Mouse (Mus musculus) megakaryocyte, adult 5-6 weeks (primary cell): Measurements from ENCODE around the gene Rasl2-9. TPM values are rescaled to one million over a fixed set of nuclear protein-coding genes. Genes with fewer than 3 reads are reported as not detected.
"Not testable (repeated sequence)": the region's sequence is repeated elsewhere in the genome, so short reads cannot be mapped to it uniquely, and the experiment has no call there.

Source experiments
- ATAC-seq: 2 replicates; pipeline ENCODE4 v1.8.0; 2016; ENCODE audit warnings: mild to moderate bottlenecking, inconsistent platforms; ENCODE audit not compliant: poor library complexity, severe bottlenecking
- total RNA-seq, 2 experiments: library from RNA; stranded (forward) in 1 of 2; stranded (reverse) in 1 of 2; fragments of 153-499, 151-499 nt in 1 of 2; fragments of 221-1000, 200-1000 nt in 1 of 2; gene quantifications; 2 replicates each; pipeline versions ENCODE4 v1.2.3 to v1.2.4; 2015 to 2017

The Rasl2-9 gene
- total RNA-seq, 2 experiments from 2014 or later: 1.2 to 2.4 TPM

GRCm38 (mm10) chr7:5081241-5081640 is 44.5 kb downstream of the Rasl2-9 start:
- no peak for ATAC-seq

DNA sequence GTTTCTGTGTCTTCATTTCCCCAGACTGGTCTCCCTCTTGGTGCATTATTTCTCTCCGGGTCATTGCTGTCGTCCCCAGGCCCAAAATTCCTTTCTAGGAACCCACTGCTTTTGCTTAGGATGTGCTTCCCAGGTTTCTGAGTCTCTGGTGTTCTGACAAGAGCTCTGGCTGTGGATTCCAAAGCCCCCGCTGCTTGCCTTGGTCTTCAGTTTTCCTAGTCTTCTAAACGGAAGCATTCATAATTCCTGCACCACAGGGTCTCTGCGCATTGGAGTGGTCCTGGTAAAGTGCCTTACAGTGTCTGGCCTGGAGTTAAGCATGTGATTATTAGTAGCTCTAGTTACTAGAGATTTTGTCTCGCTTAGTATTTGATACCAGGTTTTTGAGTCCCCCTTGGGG is 44.9 kb downstream of the Rasl2-9 start:
- no peak for ATAC-seq

- ATAC-seq: peak; percentile 94
These were observed 45.6 kb downstream of the Rasl2-9 start, which contains the start of gene Epn1 for GRCm38 (mm10) chr7:5080010-5080751. Epn1 (plus strand) TSS chr7:5080235.

DNA sequence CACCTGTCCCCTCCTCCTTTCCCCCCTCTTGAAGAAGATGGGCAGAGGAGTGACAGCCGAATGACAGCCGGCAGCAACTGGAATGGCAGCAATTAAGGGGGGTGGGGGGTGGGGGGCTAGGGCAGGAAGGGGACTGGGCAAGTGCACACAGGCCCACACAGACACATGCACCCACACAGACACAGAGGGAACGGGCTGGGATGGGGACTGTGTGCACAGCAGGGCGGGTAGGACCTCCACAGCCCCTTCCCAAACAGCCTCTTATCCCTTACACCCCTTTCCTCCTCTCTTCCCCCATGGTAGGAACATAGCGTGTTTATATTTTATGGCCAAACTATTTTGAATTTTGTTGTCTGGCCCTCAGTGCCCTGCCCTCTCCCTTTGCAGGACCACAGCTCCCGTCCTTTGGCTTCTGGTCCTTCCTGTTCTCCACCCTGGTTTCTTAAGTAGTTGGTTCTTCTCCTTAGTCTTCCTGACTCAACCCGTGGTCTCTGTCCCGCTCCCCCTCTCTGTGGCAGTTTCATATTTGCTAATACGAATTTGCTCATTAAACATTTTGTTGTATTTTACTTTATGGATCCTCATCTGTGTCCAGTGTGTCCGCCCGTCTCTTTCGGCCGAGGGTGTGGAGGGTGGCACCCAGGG is 46.3 kb downstream of the Rasl2-9 start:
- not testable (repeated sequence) for ATAC-seq

DNA sequence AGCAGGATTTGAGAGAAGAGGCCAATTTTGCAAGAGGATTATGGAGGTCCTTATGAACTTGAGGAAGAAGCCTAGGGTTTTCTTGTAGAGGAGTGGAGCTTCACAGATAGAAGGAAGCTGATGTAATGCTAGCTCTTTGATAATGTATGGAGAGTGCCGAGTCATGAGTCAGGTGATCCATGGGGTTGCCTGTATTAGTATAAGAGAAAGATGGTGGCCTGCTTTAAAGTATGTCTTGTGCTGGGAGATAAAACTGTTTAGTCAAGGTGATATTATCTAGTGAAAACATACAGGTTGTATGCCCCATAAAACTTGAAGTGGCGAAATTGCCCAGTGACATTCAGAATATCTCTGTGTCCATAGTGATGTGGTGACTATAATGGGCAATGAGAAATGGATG is 48.8 kb downstream of the Rasl2-9 start:
- no peak for ATAC-seq

DNA sequence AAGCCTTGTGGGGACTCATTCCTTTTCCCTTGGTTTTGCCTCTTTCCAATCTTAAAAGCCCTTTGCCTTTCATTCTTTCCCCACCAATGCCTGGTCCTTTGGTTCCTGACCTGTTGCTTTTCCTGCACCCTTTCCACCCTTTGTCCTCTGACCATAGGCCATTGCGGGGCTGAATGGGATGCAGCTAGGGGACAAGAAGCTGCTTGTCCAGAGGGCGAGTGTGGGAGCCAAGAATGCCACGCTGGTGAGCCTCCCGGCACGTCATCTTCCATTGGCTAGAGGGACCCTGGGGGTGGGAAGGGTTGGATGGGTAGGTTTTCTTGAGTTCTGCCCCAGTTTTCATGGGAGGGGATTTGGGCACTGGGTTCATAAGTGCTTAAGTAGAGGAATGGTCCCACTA is 50.8 kb downstream of the Rasl2-9 start:
- ATAC-seq: no peak

Other genes with a start within 250 kb of the Rasl2-9 start
- gene Isoc2a, start 248.8 kb downstream of the Rasl2-9 start, total RNA-seq (2015): 2.3 and 3.0 TPM in 2 replicates
- 5.0 TPM in 2 replicates for gene Isoc2a, start 248.8 kb downstream of the Rasl2-9 start, total RNA-seq (2017)
- not detected in 2 replicates for gene Gm36210, start 219.4 kb downstream of the Rasl2-9 start, total RNA-seq (2015)
- gene Gm36210, start 219.4 kb downstream of the Rasl2-9 start, total RNA-seq (2017): not detected in 2 replicates
- 6.7 and 7.3 TPM in 2 replicates for gene Zfp628, start 210.7 kb downstream of the Rasl2-9 start, total RNA-seq (2015)
- gene Zfp628, start 210.7 kb downstream of the Rasl2-9 start, total RNA-seq (2017): 1.9 and 3.0 TPM in 2 replicates
- 0.13 and 0.82 TPM in 2 replicates for gene Nat14, start 203.9 kb downstream of the Rasl2-9 start, total RNA-seq (2015)
- gene Nat14, start 203.9 kb downstream of the Rasl2-9 start, total RNA-seq (2017): 0.11 and 1.1 TPM in 2 replicates
- gene Ssc5d, start 200.2 kb downstream of the Rasl2-9 start, total RNA-seq (2015): not detected in 2 replicates
- gene Ssc5d, start 200.2 kb downstream of the Rasl2-9 start, total RNA-seq (2017): 0.04 TPM in 1 of 2 replicates, not detected in the other
- gene Sbk2, start 161.5 kb downstream of the Rasl2-9 start, total RNA-seq (2015): not detected in 2 replicates
- not detected in 2 replicates for gene Sbk2, start 161.5 kb downstream of the Rasl2-9 start, total RNA-seq (2017)
- gene Sbk3, start 154.8 kb downstream of the Rasl2-9 start, total RNA-seq (2015): 0.09 TPM in 1 of 2 replicates, not detected in the other
- not detected in 2 replicates for gene Sbk3, start 154.8 kb downstream of the Rasl2-9 start, total RNA-seq (2017)
- gene Zfp579, start 129.8 kb downstream of the Rasl2-9 start, total RNA-seq (2015): 5.7 and 14.9 TPM in 2 replicates
- gene Zfp579, start 129.8 kb downstream of the Rasl2-9 start, total RNA-seq (2017): 0.81 and 0.89 TPM in 2 replicates
- gene Zfp524, start 111.5 kb downstream of the Rasl2-9 start, total RNA-seq (2015): 24.8 and 26.2 TPM in 2 replicates
- 13.5 and 13.9 TPM in 2 replicates for gene Zfp524, start 111.5 kb downstream of the Rasl2-9 start, total RNA-seq (2017)
- gene Fiz1, start 111.3 kb downstream of the Rasl2-9 start, total RNA-seq (2015): 19.2 and 20.6 TPM in 2 replicates
- 9.3 and 12.1 TPM in 2 replicates for gene Fiz1, start 111.3 kb downstream of the Rasl2-9 start, total RNA-seq (2017)
- 0.30 TPM in 1 of 2 replicates, not detected in the other for gene Gm44973, start 110.5 kb downstream of the Rasl2-9 start, total RNA-seq (2015)
- gene Gm44973, start 110.5 kb downstream of the Rasl2-9 start, total RNA-seq (2017): not detected in 2 replicates
- 11.9 and 12.0 TPM in 2 replicates for gene Zfp865, start 105.6 kb downstream of the Rasl2-9 start, total RNA-seq (2015)
- gene Zfp865, start 105.6 kb downstream of the Rasl2-9 start, total RNA-seq (2017): 13.6 and 14.4 TPM in 2 replicates
- 0.13 and 0.48 TPM in 2 replicates for gene Ccdc106, start 105.4 kb downstream of the Rasl2-9 start, total RNA-seq (2015)
- gene Ccdc106, start 105.4 kb downstream of the Rasl2-9 start, total RNA-seq (2017): 2.1 TPM in 1 of 2 replicates, not detected in the other
- gene 4632433K11Rik, start 91.8 kb downstream of the Rasl2-9 start, total RNA-seq (2015): 0.62 TPM in 1 of 2 replicates, not detected in the other
- 0.81 TPM in 1 of 2 replicates, not detected in the other for gene 4632433K11Rik, start 91.8 kb downstream of the Rasl2-9 start, total RNA-seq (2017)
- 2.5 and 3.2 TPM in 2 replicates for gene Zfp784, start 87.5 kb downstream of the Rasl2-9 start, total RNA-seq (2015)
- 1.7 TPM in 2 replicates for gene Zfp784, start 87.5 kb downstream of the Rasl2-9 start, total RNA-seq (2017)
- 0.25 and 1.6 TPM in 2 replicates for gene Zfp580, start 74.4 kb downstream of the Rasl2-9 start, total RNA-seq (2015)
- not detected in 2 replicates for gene Zfp580, start 74.4 kb downstream of the Rasl2-9 start, total RNA-seq (2017)
- gene U2af2, start 63.8 kb downstream of the Rasl2-9 start, total RNA-seq (2015): 68.6 and 71.0 TPM in 2 replicates
- 153 and 170 TPM in 2 replicates for gene U2af2, start 63.8 kb downstream of the Rasl2-9 start, total RNA-seq (2017)
- 74.6 and 79.4 TPM in 2 replicates for gene Epn1, start 45.7 kb downstream of the Rasl2-9 start, total RNA-seq (2015)
- 76.4 and 88.9 TPM in 2 replicates for gene Epn1, start 45.7 kb downstream of the Rasl2-9 start, total RNA-seq (2017)
- not detected in 2 replicates for gene Rfpl4, start 9.0 kb downstream of the Rasl2-9 start, total RNA-seq (2015)
- not detected in 2 replicates for gene Rfpl4, start 9.0 kb downstream of the Rasl2-9 start, total RNA-seq (2017)
- not detected in 2 replicates for gene Vmn1r55, start 23.7 kb upstream of the Rasl2-9 start, total RNA-seq (2015)
- gene Vmn1r55, start 23.7 kb upstream of the Rasl2-9 start, total RNA-seq (2017): not detected in 2 replicates
- gene Vmn1r56, start 70.8 kb upstream of the Rasl2-9 start, total RNA-seq (2015): not detected in 2 replicates
- gene Vmn1r56, start 70.8 kb upstream of the Rasl2-9 start, total RNA-seq (2017): not detected in 2 replicates
- gene Vmn1r57, start 92.5 kb upstream of the Rasl2-9 start, total RNA-seq (2015): not detected in 2 replicates
- gene Vmn1r57, start 92.5 kb upstream of the Rasl2-9 start, total RNA-seq (2017): not detected in 2 replicates
- not detected in 2 replicates for gene Gm5065, start 224.6 kb upstream of the Rasl2-9 start, total RNA-seq (2015)
- not detected in 2 replicates for gene Gm5065, start 224.6 kb upstream of the Rasl2-9 start, total RNA-seq (2017)
- gene Nlrp2, start 225.1 kb upstream of the Rasl2-9 start, total RNA-seq (2015): not detected in 2 replicates
- not detected in 2 replicates for gene Nlrp2, start 225.1 kb upstream of the Rasl2-9 start, total RNA-seq (2017)